Mouse (Mus musculus): ENCODE measurements at regions not wholly inside any gene's neighbourhood (a gene's known extent, or its start where the extent isn't known, plus 50 kb on each side); places are given as distances from the start of the nearest gene placed in this dataset.
A peak's percentile ranks its signal among the peaks of the same experiment; 100 is the strongest.

DNA sequence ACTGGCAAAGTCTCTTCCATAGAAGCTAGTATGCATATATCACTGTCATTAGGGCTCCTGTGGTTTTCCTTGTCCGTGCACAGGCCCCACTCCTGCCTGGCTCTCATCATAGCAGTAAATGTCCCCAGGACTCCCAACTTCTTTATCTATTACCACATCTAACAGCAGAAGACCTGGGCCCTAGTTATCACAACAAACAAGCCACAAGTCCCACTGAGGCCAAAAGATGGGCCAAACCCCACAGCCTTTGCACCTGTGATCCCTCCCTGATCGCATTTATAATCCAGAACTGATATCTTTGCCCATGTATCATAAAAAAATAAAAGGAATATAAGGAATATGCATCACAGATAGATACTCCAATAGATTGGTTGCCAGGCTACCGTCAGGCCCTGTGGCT lies 201.6 kb upstream of the Hnrnpa3 start:
- TF ChIP-seq POLR2A (IDR thresholded peaks at IDR 0.05; ENCODE audit: borderline replicate concordance, extremely low read depth, low read depth, low read length) (no peak), CTCF (IDR thresholded peaks at IDR 0.05; ENCODE audit: insufficient read depth, low read length) (no peak)
- no peak for DNase-seq
- WGBS = 95% methylated on average over 3 of the region's 3 CpGs

DNA sequence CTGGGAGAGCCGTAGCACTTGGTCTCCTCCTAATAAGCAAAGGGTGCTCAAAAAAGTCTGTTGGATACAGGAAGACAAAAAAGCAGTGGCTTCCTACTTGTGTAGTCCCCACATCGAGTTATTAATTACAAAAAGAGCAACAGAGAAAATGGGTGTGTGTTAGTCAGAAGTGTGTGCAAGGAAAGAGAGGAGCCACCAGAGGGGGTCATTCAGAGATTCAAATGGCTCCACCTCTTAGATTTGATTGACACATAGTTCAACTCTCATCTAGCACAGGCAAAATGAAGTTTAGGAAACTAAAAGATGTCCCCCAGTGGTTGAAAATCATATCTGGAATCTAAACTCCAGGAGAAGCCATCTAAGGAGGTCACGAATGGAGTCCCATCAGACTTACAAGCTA lies 200.2 kb upstream of the Hnrnpa3 start:
- DNase-seq = no peak
- Histone ChIP-seq H3K4me1 (ENCODE audit: control insufficient read depth, insufficient read depth, low read length) (no peaks in the 10 kb centered on the region), H3K4me3 (replicated peaks; ENCODE audit: extremely low read depth, low read depth, low read length) (no peak overlapping the region)
- WGBS = 83% methylated on average over 3 of the region's 3 CpGs
- TF ChIP-seq CTCF (IDR thresholded peaks at IDR 0.05; ENCODE audit: insufficient read depth, low read length) = no peak
- TF ChIP-seq POLR2A (IDR thresholded peaks at IDR 0.05; ENCODE audit: borderline replicate concordance, extremely low read depth, low read depth, low read length) = no peak

More for the DNA sequence above, 201.6 kb upstream of the Hnrnpa3 start:
- H3K4me3 ChIP-seq (replicated peaks; ENCODE audit: extremely low read depth, low read depth, low read length) = no peak overlapping the region
- no peaks in the 10 kb centered on the region for H3K4me1 ChIP-seq (ENCODE audit: control insufficient read depth, insufficient read depth, low read length)

DNA sequence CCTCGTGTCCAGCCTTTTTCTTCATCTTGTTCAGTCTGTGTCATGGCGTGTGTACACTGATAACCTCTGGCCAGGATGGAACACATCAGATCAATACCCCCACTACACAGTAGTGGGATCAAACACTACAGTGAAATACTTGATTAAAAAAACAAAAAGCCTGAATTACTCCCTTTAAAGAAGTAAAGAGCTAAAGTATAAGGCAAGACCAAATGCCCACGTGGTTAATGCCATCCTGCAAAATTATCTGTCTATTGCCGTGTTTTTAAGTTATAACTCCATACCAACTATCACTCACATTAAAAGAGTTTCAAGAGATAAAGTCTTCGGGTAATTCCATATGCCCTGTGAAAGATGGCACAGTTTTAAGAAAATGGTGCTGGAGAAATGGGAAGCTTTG lies 198.6 kb upstream of the Hnrnpa3 start:
- Histone ChIP-seq H3K4me3 (replicated peaks; ENCODE audit: extremely low read depth, low read depth, low read length) (no peak overlapping the region), H3K4me1 (ENCODE audit: control insufficient read depth, insufficient read depth, low read length) (no peaks in the 10 kb centered on the region)
- no peak for DNase-seq
- no peak for TF ChIP-seq CTCF (IDR thresholded peaks at IDR 0.05; ENCODE audit: insufficient read depth, low read length)
- TF ChIP-seq POLR2A (IDR thresholded peaks at IDR 0.05; ENCODE audit: borderline replicate concordance, extremely low read depth, low read depth, low read length) = no peak
- 87% methylated on average over 5 of the region's 5 CpGs for WGBS

DNA sequence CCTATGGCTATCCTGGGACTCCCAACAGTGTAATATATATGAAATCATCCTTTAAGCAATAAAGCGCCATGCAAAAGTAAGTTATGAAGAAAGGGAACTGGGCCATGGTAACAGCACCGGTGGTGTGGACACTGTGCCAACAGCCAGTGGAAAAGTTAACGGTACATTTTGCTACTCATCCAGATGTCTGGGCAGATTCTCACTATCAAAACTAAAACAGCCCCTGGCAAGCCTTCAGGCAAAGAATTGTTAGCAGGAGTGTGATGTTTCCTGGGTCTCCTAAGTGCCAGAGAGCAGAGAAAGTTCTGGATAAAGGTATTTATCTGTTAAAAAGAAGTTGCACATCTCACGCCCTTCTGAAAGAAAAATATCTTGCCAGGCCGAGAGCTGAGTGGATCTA lies 198.0 kb upstream of the Hnrnpa3 start:
- TF ChIP-seq CTCF (IDR thresholded peaks at IDR 0.05; ENCODE audit: insufficient read depth, low read length) (no peak), POLR2A (IDR thresholded peaks at IDR 0.05; ENCODE audit: borderline replicate concordance, extremely low read depth, low read depth, low read length) (no peak)
- Histone ChIP-seq H3K4me1 (ENCODE audit: control insufficient read depth, insufficient read depth, low read length) (no peaks in the 10 kb centered on the region), H3K4me3 (replicated peaks; ENCODE audit: extremely low read depth, low read depth, low read length) (no peak overlapping the region)
- WGBS = 77% methylated on average over 5 of the region's 5 CpGs
- DNase-seq = no peak

DNA sequence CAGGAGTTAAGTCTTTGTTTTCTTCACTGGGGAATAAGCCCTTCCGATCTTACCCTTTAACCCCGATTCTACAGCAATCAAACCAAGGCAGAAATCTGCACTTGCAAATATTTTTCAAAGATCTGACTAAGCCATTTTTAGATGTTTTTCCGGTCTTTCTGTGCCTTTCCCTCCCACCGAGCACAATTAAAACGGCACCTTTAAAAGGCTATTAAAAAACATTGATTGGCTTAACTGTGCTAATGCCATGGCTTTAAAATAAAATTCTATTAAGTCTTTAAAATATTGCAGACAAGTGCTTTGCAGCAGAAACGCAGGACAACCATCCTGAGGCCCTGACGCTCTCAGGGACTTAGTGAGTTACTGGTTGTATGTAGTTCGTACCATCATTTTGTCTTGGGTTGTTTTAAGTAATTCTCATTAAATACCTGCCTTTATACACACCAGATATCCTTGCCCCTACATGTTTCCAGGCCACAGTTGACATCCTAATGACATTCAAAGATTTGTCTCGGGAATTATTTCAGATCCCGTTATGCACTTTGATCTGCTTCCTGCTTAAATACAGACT lies 197.6 kb upstream of the Hnrnpa3 start:
- no peak overlapping the region for H3K4me3 ChIP-seq (replicated peaks; ENCODE audit: extremely low read depth, low read depth, low read length)
- TF ChIP-seq CTCF (IDR thresholded peaks at IDR 0.05; ENCODE audit: insufficient read depth, low read length) = no peak
- no peak for TF ChIP-seq POLR2A (IDR thresholded peaks at IDR 0.05; ENCODE audit: borderline replicate concordance, extremely low read depth, low read depth, low read length)
- 77% methylated on average over 10 of the region's 10 CpGs for WGBS
- H3K4me1 ChIP-seq (ENCODE audit: control insufficient read depth, insufficient read depth, low read length) = no peaks in the 10 kb centered on the region
- no peak for DNase-seq

DNA sequence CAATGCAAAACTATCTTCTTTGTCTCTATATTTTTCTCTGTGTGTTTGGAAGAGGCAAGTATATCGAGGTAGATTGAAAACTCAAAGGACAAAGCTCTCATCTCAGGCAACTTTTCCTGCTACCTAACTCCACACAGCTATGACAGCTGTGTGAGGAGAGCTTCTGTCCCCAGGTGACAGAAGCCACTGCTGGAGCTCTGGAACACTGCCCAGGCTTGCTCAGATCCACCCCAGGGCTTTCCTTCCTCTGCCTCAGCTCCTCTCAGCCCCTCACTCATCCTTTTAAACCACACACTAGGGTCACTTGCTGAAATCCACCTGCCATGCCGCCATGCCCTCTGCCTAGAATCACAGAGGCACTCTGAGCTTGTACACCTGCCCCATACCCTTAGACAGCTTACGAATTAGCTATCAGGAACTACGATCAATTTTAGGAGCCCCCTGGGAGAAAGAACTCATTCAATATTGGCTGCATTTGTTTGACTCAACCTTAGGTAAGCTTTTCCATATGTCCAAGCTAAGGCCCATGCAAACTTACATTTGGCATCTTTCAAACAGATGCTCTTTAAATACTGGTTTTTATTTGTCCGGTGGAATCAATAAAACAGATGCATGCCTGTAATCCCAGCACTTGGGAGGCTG lies 196.9 kb upstream of the Hnrnpa3 start:
- Histone ChIP-seq H3K4me1 (ENCODE audit: control insufficient read depth, insufficient read depth, low read length) (no peaks in the 10 kb centered on the region), H3K4me3 (replicated peaks; ENCODE audit: extremely low read depth, low read depth, low read length) (no peak overlapping the region)
- WGBS = 89% methylated on average over 5 of the region's 5 CpGs
- no peak for TF ChIP-seq CTCF (IDR thresholded peaks at IDR 0.05; ENCODE audit: insufficient read depth, low read length)
- no peak for TF ChIP-seq POLR2A (IDR thresholded peaks at IDR 0.05; ENCODE audit: borderline replicate concordance, extremely low read depth, low read depth, low read length)
- DNase-seq = no peak

DNA sequence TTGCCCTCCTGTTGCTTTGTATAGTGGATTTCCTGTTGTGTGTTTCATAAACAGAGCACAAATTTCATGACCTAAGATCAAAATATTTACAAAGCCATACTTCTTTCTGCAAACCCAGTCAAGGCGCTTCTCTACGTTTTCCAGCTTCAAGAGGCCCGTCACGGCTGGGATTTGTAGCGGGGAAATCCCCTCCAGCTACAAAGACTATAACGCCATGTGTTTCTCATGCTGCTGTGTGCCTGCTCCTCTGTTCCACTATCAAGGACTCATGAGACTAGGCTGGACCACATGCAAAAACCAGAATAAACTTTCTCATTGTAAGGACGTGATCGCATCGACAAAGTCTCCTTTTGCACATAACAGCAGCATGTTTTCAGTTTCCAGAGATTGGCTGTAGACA lies 196.0 kb upstream of the Hnrnpa3 start:
- DNase-seq = no peak
- H3K4me3 ChIP-seq (replicated peaks; ENCODE audit: extremely low read depth, low read depth, low read length) = no peak overlapping the region
- 64% methylated on average over 9 of the region's 9 CpGs for WGBS
- H3K4me1 ChIP-seq (ENCODE audit: control insufficient read depth, insufficient read depth, low read length) = no peaks in the 10 kb centered on the region
- TF ChIP-seq CTCF (IDR thresholded peaks at IDR 0.05; ENCODE audit: insufficient read depth, low read length) = no peak
- no peak for TF ChIP-seq POLR2A (IDR thresholded peaks at IDR 0.05; ENCODE audit: borderline replicate concordance, extremely low read depth, low read depth, low read length)

DNA sequence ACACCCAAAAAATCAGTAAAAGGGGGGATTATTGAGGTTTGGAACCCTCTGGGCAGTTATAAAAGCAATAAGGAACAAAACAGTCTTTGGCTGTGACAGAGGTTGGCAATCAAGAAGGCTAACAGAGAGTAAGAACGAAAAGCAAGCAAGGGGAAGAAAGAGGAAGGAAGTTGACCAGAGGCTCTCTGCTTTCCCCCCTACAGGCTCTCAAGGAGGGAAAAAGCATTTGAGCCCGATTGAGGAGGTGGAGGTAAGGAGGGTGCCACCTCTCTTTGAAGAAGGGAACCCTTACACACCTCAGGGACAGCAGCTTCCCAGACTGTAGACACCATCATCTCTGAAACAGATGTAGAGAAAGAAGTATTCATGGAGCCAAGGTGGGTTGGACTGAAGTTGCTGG lies 194.6 kb upstream of the Hnrnpa3 start:
- 42% methylated on average over 2 of the region's 2 CpGs for WGBS
- TF ChIP-seq POLR2A (IDR thresholded peaks at IDR 0.05; ENCODE audit: borderline replicate concordance, extremely low read depth, low read depth, low read length) (no peak), CTCF (IDR thresholded peaks at IDR 0.05; ENCODE audit: insufficient read depth, low read length) (no peak)
- Histone ChIP-seq H3K4me1 (ENCODE audit: control insufficient read depth, insufficient read depth, low read length) (no peaks in the 10 kb centered on the region), H3K4me3 (replicated peaks; ENCODE audit: extremely low read depth, low read depth, low read length) (no peak overlapping the region)
- no peak for DNase-seq

DNA sequence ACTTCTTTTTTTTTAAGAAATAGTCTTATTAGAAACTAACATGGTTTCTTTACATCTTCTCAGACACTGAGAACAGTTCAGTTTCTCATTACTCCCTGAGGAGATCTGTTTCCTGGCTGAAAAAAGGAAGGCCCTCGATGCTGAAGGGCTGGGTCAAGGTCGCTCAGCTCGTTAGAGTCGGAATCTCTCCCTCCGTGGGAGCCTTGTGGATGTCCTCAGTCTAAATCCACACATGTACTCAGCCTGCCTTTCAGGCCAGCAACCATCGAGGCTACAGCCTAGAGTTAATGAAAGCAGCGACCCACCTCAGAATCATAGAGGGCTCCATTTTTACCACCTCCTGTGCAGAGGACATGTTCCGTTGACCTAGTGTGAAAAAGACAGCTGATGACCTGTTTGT lies 190.2 kb upstream of the Hnrnpa3 start:
- H3K4me3 ChIP-seq (replicated peaks; ENCODE audit: extremely low read depth, low read depth, low read length) = no peak overlapping the region
- no peaks in the 10 kb centered on the region for H3K4me1 ChIP-seq (ENCODE audit: control insufficient read depth, insufficient read depth, low read length)
- no peak for TF ChIP-seq POLR2A (IDR thresholded peaks at IDR 0.05; ENCODE audit: borderline replicate concordance, extremely low read depth, low read depth, low read length)
- no peak for TF ChIP-seq CTCF (IDR thresholded peaks at IDR 0.05; ENCODE audit: insufficient read depth, low read length)
- DNase-seq = no peak
- 78% methylated on average over 8 of the region's 8 CpGs for WGBS

DNA sequence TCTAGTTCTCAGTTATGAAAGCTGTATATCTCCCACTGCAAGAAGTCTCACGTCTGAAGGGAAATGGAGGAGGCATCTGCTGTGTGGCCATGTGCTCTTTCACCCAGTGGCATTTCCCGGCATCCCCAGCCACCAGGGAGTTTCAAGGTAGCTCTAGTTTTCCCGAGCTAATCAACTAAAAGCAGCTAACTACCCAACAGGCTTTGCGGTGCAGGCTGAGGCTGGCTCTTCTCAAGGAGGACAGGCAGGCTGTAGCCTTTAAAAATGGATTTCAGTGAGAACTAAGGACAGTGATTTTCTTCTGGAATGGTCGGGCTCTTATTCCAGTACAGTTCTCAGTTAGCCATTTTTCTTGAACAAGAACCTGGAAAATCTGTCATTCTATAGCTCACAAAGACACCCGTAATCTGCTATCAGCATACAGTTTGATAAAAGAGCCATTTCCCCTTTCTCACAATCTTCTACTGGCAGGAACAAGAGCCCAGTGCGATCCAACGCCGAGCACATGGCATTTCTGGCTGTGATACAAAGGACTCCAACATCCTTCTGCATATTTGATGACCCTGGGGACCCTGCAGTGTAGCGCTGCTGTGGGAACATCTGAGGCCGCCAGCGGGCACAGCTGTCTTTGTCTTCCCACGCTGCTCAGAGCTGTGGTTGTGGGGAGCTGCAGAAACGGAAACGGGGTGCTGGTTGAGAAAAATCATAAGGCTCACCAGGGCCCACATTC lies 188.9 kb upstream of the Hnrnpa3 start:
- TF ChIP-seq POLR2A (IDR thresholded peaks at IDR 0.05; ENCODE audit: borderline replicate concordance, extremely low read depth, low read depth, low read length) (no peak), CTCF (IDR thresholded peaks at IDR 0.05; ENCODE audit: insufficient read depth, low read length) (no peak)
- Histone ChIP-seq H3K4me1 (ENCODE audit: control insufficient read depth, insufficient read depth, low read length) (no peaks in the 10 kb centered on the region), H3K4me3 (replicated peaks; ENCODE audit: extremely low read depth, low read depth, low read length) (no peak overlapping the region)
- DNase-seq = peak; percentile 3
- WGBS = 22% methylated on average over 15 of the region's 15 CpGs
